Mouse (Mus musculus) cerebellum, adult 2 months (tissue): Measurements from ENCODE around the gene Ubl7.

Source experiments
- CTCF ChIP-seq: fragments of 200-500 bp; IDR thresholded peaks from 2 replicates; pipeline ENCODE4 v1.5.1; 2011; ENCODE audit warnings: low read depth, mild to moderate bottlenecking, control low read depth, low read length, moderate library complexity, borderline replicate concordance; ENCODE audit not compliant: insufficient read depth
- POLR2A ChIP-seq: fragments of 200-500 bp; IDR thresholded peaks from 2 replicates; pipeline ENCODE4 v1.6.1; 2011; ENCODE audit warnings: low read length, control low read depth, borderline replicate concordance; ENCODE audit not compliant: insufficient read depth

DNA sequence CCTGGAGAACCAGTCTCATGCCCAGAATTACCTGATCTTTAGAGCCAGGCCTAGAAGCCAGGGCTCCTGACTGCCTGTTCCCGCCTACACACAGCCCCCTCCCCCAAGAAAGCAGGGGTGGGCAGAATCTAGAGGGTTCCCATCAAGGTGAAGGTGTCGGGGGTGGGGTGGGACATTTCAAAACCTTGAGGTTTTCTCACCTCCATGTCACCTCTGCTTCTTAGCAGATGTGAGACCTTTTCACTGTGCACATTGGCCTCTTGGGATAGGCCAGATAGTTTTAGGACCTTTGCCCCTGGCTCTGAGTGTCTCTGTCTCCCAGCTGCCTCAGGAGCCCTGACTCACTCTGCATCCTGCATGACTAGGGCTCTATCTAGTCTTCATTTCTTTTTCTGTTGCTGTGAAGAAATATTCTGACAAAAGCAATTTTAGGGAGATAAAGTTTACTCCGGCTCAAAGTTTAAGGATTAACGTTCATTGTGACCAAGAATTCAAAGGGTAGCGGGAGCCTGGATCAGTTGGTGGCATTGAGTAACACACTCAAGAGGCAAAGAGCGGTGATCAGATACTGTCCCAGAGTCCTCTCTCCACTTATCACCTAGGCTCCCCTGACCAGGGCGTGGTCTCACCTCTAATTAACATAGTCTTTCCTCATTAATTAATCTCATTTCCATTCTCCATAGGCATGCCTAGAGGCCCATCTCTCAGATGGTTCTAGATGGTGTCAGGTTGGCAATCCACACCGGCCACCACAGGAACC lies 58.2 kb downstream of the Ubl7 start:
- TF ChIP-seq CTCF (no peak), POLR2A (no peak)
